Mouse (Mus musculus) heart, adult 2 months (tissue): Measurements from ENCODE around the gene Gm45208. TPM values are rescaled to one million over a fixed set of nuclear protein-coding genes. Genes with fewer than 3 reads are reported as not detected.

Experiments used
- DNase-seq, 2 experiments: peaks; one replicate each; pipeline ENCODE4 v3.0.0; 2021
- H3K27ac ChIP-seq: fragments of 200-600 bp; 2 replicates; pipeline ENCODE4 v1.8.1; 2022
- H3K27me3 ChIP-seq: fragments of 200-500 bp; 2 replicates; pipeline ENCODE4 v1.6.1; 2012; ENCODE audit warnings: mild to moderate bottlenecking, low read length, inconsistent platforms, mixed read lengths; ENCODE audit not compliant: control insufficient read depth, insufficient read depth
- H3K36me3 ChIP-seq: fragments of 200-500 bp; 2 replicates; pipeline ENCODE4 v1.6.1; 2012; ENCODE audit warnings: low read length, inconsistent platforms; ENCODE audit not compliant: control insufficient read depth, insufficient read depth
- H3K4me1 ChIP-seq: fragments of 200-500 bp; 2 replicates; pipeline ENCODE4 v1.6.1; 2011; ENCODE audit warnings: low read length; ENCODE audit not compliant: control insufficient read depth, insufficient read depth
- H3K4me3 ChIP-seq: fragments of 200-600 bp; 2 replicates; pipeline ENCODE4 v1.8.1; 2022
- H3K79me2 ChIP-seq: fragments of 200-500 bp; replicated peaks from 2 replicates; pipeline ENCODE4 v1.6.1; 2012; ENCODE audit warnings: mild to moderate bottlenecking, inconsistent platforms, low read length, moderate library complexity, mixed read lengths; ENCODE audit not compliant: control insufficient read depth, insufficient read depth
- H3K9ac ChIP-seq: fragments of 200-500 bp; 2 replicates; pipeline ENCODE4 v1.6.1; 2012; ENCODE audit warnings: low read depth, mild to moderate bottlenecking, control low read depth, inconsistent platforms, low read length, mixed read lengths
- CTCF ChIP-seq: fragments of 200-600 bp; IDR thresholded peaks from 2 replicates; pipeline ENCODE4 v1.8.1; 2022; ENCODE audit warnings: antibody characterized with exemption, mild to moderate bottlenecking, moderate library complexity
- EP300 ChIP-seq: fragments of 200-500 bp; IDR thresholded peaks from 2 replicates; pipeline ENCODE4 v1.6.1; 2011; ENCODE audit warnings: low read depth, low read length, control low read depth; ENCODE audit not compliant: insufficient read depth
- POLR2A ChIP-seq: fragments of 200-500 bp; IDR thresholded peaks from 2 replicates; pipeline ENCODE4 v1.6.1; 2011; ENCODE audit warnings: mild to moderate bottlenecking, low read depth, low read length, control low read depth; ENCODE audit not compliant: insufficient read depth
- WGBS: fragments of 180-500 bp; shearing (Covaris S2); methylation state at CpG from one replicate; pipeline ENCODE4 v1.1.7; 2018; 5-methylcytosine and 5-hydroxymethylcytosine counted together
- intact Hi-C: fragments of 180-260 bp; cut with DNase I; formaldehyde crosslinking; loops from one replicate; pipeline ENCODE4 v1.15.1; 2025
- long read RNA-seq: library from polyadenylated mRNA; stranded (forward); transcript quantifications from one replicate; pipeline ENCODE4 v2.0.0, GENCODE M21; 2021
- polyA plus RNA-seq: library from polyadenylated mRNA; depleted of rRNA; stranded (reverse); fragments of >200 nt; gene quantifications from 2 replicates; pipeline ENCODE4 v1.2.3, GENCODE M21; 2012; rRNA removed
- total RNA-seq, 2 experiments: library from RNA; stranded (reverse); gene quantifications; 2 replicates each; pipeline ENCODE4 v1.2.3; 2021

The Gm45208 gene
- under 1 TPM in 1 of 2 experiments, not detected in 1; 0.94 TPM for total RNA-seq
- polyA plus RNA-seq = 0.21 TPM in 1 of 2 replicates, not detected in the other
- long read RNA-seq, partial matches to known transcripts = 0 of 3 reads
- long read RNA-seq, other reads (novel, unspliced or antisense) = 3 of 3 reads

GRCm38 (mm10) chrX:7721514-7722281, at the start of gene Gm45208:
Gene Gm45208 (plus strand): TSS chrX:7722245.
- H3K27ac ChIP-seq = peak within 1 kb of the TSS; percentile 98
- TF ChIP-seq POLR2A (peak; percentile 72; the same call in 1 of the 2 replicates), EP300 (no peak), CTCF (no peak)
- no peaks in the 10 kb centered on the region for H3K27me3 ChIP-seq
- 21% methylated on average over 22 of the region's 22 CpGs for WGBS
- no peaks in the 10 kb centered on the region for H3K79me2 ChIP-seq
- H3K36me3 ChIP-seq = no peaks in the 10 kb centered on the region
- peak within 1 kb of the TSS; percentile 85 for H3K9ac ChIP-seq
- DNase-seq = peak; percentile 76 to 87
- H3K4me3 ChIP-seq = peak within 1 kb of the TSS; percentile 53
- intact Hi-C loops = loop anchor here (10.0 kb wide), 1 partner anchor 353 kb away; the partner anchor contains the start of gene Suv39h1
- H3K4me1 ChIP-seq = no peaks in the 10 kb centered on the region

GRCm38 (mm10) chrX:7672739-7673138, 49.3 kb upstream of the Gm45208 start:
- no peak for DNase-seq
- TF ChIP-seq EP300 (no peak), CTCF (no peak), POLR2A (no peak)
- H3K27me3 ChIP-seq = no peaks in the 10 kb centered on the region
- intact Hi-C loops = no loop called here
- no peaks in the 10 kb centered on the region for H3K79me2 ChIP-seq
- no peaks in the 10 kb centered on the region; the same call in 1 of the 2 replicates for H3K36me3 ChIP-seq
- peaks cover 3% of the 10 kb centered on the region; the same call in 1 of the 2 replicates for H3K4me1 ChIP-seq
- H3K4me3 ChIP-seq = no peak overlapping the region
- 45% methylated on average over 6 of the region's 6 CpGs for WGBS
- H3K27ac ChIP-seq = no peak overlapping the region
- H3K9ac ChIP-seq = no peak overlapping the region

- Histone ChIP-seq H3K4me3 (no peak overlapping the region), H3K9ac (no peak overlapping the region), H3K4me1 (peaks cover 3% of the 10 kb centered on the region; the same call in 1 of the 2 replicates), H3K27me3 (no peaks in the 10 kb centered on the region), H3K79me2 (no peaks in the 10 kb centered on the region), H3K27ac (no peak overlapping the region; the same call in 1 of the 2 replicates), H3K36me3 (no peaks in the 10 kb centered on the region; the same call in 1 of the 2 replicates)
- DNase-seq = peak in 1 of 2 experiments; percentile 20
- 45% methylated on average over 12 of the region's 12 CpGs for WGBS
- intact Hi-C loops = no loop called here
- no peak for TF ChIP-seq EP300
- TF ChIP-seq POLR2A = no peak
- TF ChIP-seq CTCF = no peak
Measured at GRCm38 (mm10) chrX:7673578-7674281, 48.3 kb upstream of the Gm45208 start.

GRCm38 (mm10) chrX:7674284-7675000, 47.6 kb upstream of the Gm45208 start:
- Histone ChIP-seq H3K79me2 (no peaks in the 10 kb centered on the region), H3K27ac (no peak overlapping the region), H3K4me3 (no peak overlapping the region), H3K9ac (no peak overlapping the region), H3K36me3 (no peaks in the 10 kb centered on the region), H3K4me1 (peaks cover 3% of the 10 kb centered on the region; the same call in 1 of the 2 replicates), H3K27me3 (no peaks in the 10 kb centered on the region)
- no peak for DNase-seq
- 40% methylated on average over 28 of the region's 28 CpGs for WGBS
- TF ChIP-seq EP300 = no peak
- intact Hi-C loops = no loop called here

GRCm38 (mm10) chrX:7675001-7675380, 47.1 kb upstream of the Gm45208 start:
- no peak overlapping the region for H3K9ac ChIP-seq
- no peaks in the 10 kb centered on the region for H3K36me3 ChIP-seq
- H3K4me1 ChIP-seq = peaks cover 3% of the 10 kb centered on the region; the same call in 1 of the 2 replicates
- no peak overlapping the region for H3K4me3 ChIP-seq
- DNase-seq = no peak
- 43% methylated on average over 10 of the region's 10 CpGs for WGBS
- no peaks in the 10 kb centered on the region for H3K27me3 ChIP-seq
- H3K27ac ChIP-seq = no peak overlapping the region
- no peaks in the 10 kb centered on the region for H3K79me2 ChIP-seq
- no peak for TF ChIP-seq POLR2A
- TF ChIP-seq CTCF = no peak
- TF ChIP-seq EP300 = no peak
- intact Hi-C loops = no loop called here
